ENCODE assay signal across 27 mouse cellular contexts in genomic region chr10:93253156-93253555, GRCm38 (mm10). TPM values are rescaled to one million over a fixed set of nuclear protein-coding genes. Genes with fewer than 3 reads are reported as not detected.
DNase-seq lines count a peak whose midpoint lies in the region; ATAC-seq lines count a peak whose summit lies in the region.
"Had no signal": no experiment of that assay in that cellular context is flagged by ENCODE, and none has a peak within 500 bp of the region (broad histone marks: within the 10 kb centered on the region; RNA-seq: fewer than 3 reads in every experiment).

No protein-coding gene starts in this region.

- no peak for DNase-seq in frontal cortex, postnatal 14 days (ENCODE audit: low spot score in 2 of 2)
- DNase-seq in heart, embryonic 10.5 days (ENCODE audit: low spot score), result peak; percentile 65
- DNase-seq in heart, postnatal 4 days, result no peak
- peak; percentile 5 for DNase-seq in thymus, postnatal 4 days
- no peak for DNase-seq in thymus, postnatal 36 days
- DNase-seq: adrenal gland, adult 2 months; adrenal gland, postnatal 10 days; adrenal gland, postnatal 25 days; B cell, adult 2 months; cerebellum, adult 11 months; cerebellum, adult 18-20 months; cerebellum, adult 8-10 months; cerebellum, adult 9-11 months; cerebellum, postnatal 14 days; cerebellum, postnatal 36 days; embryo, embryonic 11 days had no signal

- no peak overlapping the region for H3K4me3 ChIP-seq in heart, embryonic 10.5 days
- H3K4me3 ChIP-seq: embryonic facial prominence, embryonic 13.5 days; embryonic facial prominence, embryonic 15.5 days; erythroblast, embryonic 14.5 days; forebrain, embryonic 10.5 days; forebrain, embryonic 12.5 days had no signal

- H3K27me3 ChIP-seq in heart, embryonic 10.5 days (ENCODE audit: insufficient read depth, poor library complexity, severe bottlenecking), result no peaks in the 10 kb centered on the region
- H3K27me3 ChIP-seq: CH12.LX; embryonic facial prominence, embryonic 13.5 days; embryonic facial prominence, embryonic 15.5 days; forebrain, embryonic 12.5 days had no signal

- peaks cover 24% of the 10 kb centered on the region for H3K4me1 ChIP-seq in heart, embryonic 10.5 days

- peak; percentile 15; the same call in 1 of the 2 replicates for ATAC-seq in frontal cortex, adult (ENCODE audit: low TSS enrichment)
- ATAC-seq: CD4-positive, CD25-positive, alpha-beta regulatory T cell, adult 4 months; forebrain, embryonic 14.5 days; forebrain, embryonic 16.5 days had no signal

- peaks cover 29% of the 10 kb centered on the region for H3K36me3 ChIP-seq in heart, embryonic 10.5 days

- no peaks in the 10 kb centered on the region for H3K9me3 ChIP-seq in heart, embryonic 10.5 days
- H3K9me3 ChIP-seq: embryonic facial prominence, embryonic 13.5 days; embryonic facial prominence, embryonic 15.5 days; forebrain, embryonic 10.5 days; forebrain, embryonic 12.5 days; G1E had no signal

- no peak overlapping the region for H3K27ac ChIP-seq in heart, embryonic 10.5 days
- H3K27ac ChIP-seq: embryonic facial prominence, embryonic 13.5 days; embryonic facial prominence, embryonic 15.5 days; forebrain, embryonic 10.5 days; forebrain, embryonic 12.5 days had no signal

- 88% methylated on average over 6 of the region's 6 CpGs for WGBS in heart, embryonic 10.5 days

RNA-seq across cellular contexts. Expression of gene Elk3, which starts 57.8 kb away (rescaled TPM):
- polyA plus RNA-seq in heart, embryonic 10.5 days (2016; fragmentation: Nextera tagmentation; extraction: Ambion mirVana), result 23.6 and 25.9 TPM in 2 replicates
- 100 to 1,000 TPM; 102 to 103 TPM for total RNA-seq in heart, postnatal 4 days (2021)
- polyA plus RNA-seq: G1E had no signal

Comparison
In these comparisons a context has a peak if more than half of its experiments do, and no peak if none do; other contexts are left out.
1. DNase-seq: peak in heart, embryonic 10.5 days (single experiment) and thymus, postnatal 4 days (single experiment); none in frontal cortex, postnatal 14 days (0 of 2), heart, postnatal 4 days (single experiment) and thymus, postnatal 36 days (0 of 2).